In genomic region chrX:141212802-141213201, GRCm38 (mm10) we compare ENCODE assay signal across 9 mouse cellular contexts.
DNase-seq lines count a peak whose midpoint lies in the region; ATAC-seq and TF ChIP-seq lines count a peak whose summit lies in the region.
"Had no signal": no experiment of that assay in that cellular context is flagged by ENCODE, and none has a peak within 500 bp of the region (broad histone marks: within the 10 kb centered on the region; RNA-seq: fewer than 3 reads in every experiment).

No protein-coding gene starts in this region.

- no peak overlapping the region for H3K9ac ChIP-seq in MEL (ENCODE audit: control insufficient read depth, low read depth, low read length, poor library complexity, severe bottlenecking)
- no peak overlapping the region for H3K9ac ChIP-seq in neural tube, embryonic 12.5 days

- no peak for TF ChIP-seq EP300 in MEL (IDR thresholded peaks at IDR 0.05; ENCODE audit: low read depth in 1 of 2, low read length in 2 of 2)

- H3K4me3 ChIP-seq in MEL (ENCODE audit: control insufficient read depth in 1 of 2, insufficient read depth in 1 of 2, low read depth in 2 of 2, low read length in 2 of 2): no peak overlapping the region
- no peak overlapping the region for H3K4me3 ChIP-seq in neural tube, embryonic 12.5 days

- no peak overlapping the region for H3K27ac ChIP-seq in MEL (ENCODE audit: control insufficient read depth, low read depth, low read length)
- no peak overlapping the region for H3K27ac ChIP-seq in neural tube, embryonic 12.5 days
- H3K27ac ChIP-seq: macrophage had no signal

- H3K36me3 ChIP-seq in MEL (ENCODE audit: control insufficient read depth in 1 of 2, insufficient read depth in 2 of 2, low read length in 2 of 2): no peaks in the 10 kb centered on the region
- no peaks in the 10 kb centered on the region for H3K36me3 ChIP-seq in neural tube, embryonic 12.5 days

- peak; percentile 83 for ATAC-seq in common myeloid progenitor, adult 5-6 weeks (replicated peaks; ENCODE audit: low read depth, poor library complexity, severe bottlenecking)
- ATAC-seq in granulocyte monocyte progenitor cell, adult 5-6 weeks (replicated peaks; ENCODE audit: poor library complexity, severe bottlenecking): peak; percentile 56; the same call in 1 of the 2 replicates
- 0 out of 2 replicates have a peak, but pooled peaks have one; percentile 58 for ATAC-seq in neural tube, embryonic 12.5 days (ENCODE audit: low FRiP score, low read depth)

- intact Hi-C loops in heart, postnatal 25 days (cut with DNase I): loop anchor here (10.0 kb wide), 1 partner anchor 882 kb away; no protein-coding TSS in a partner anchor
- intact Hi-C loops in left cerebral cortex, postnatal 10 days (cut with DNase I): loop anchor here (10.0 kb wide), 1 partner anchor 972 kb away; no protein-coding TSS in a partner anchor

- no peaks in the 10 kb centered on the region for H3K79me2 ChIP-seq in MEL (ENCODE audit: control insufficient read depth, insufficient read depth, low read length, poor library complexity)

- peak; percentile 19 for DNase-seq in heart, adult 8-10 months (ENCODE audit: low spot score)
- no peak for DNase-seq in heart, postnatal 25 days (ENCODE audit: low spot score)
- peak; percentile 44 for DNase-seq in MEL (ENCODE audit: low read depth, low spot score)
- DNase-seq in left cerebral cortex, postnatal 10 days (ENCODE audit: extremely low spot score in 1 of 2, low spot score in 2 of 2): peak; percentile 13 to 20
- DNase-seq in spleen, postnatal 14 days (ENCODE audit: low spot score in 2 of 2): no peak

- no peaks in the 10 kb centered on the region for H3K4me1 ChIP-seq in MEL (ENCODE audit: control insufficient read depth in 1 of 2, insufficient read depth in 2 of 2, low read length in 2 of 2)
- no peaks in the 10 kb centered on the region for H3K4me1 ChIP-seq in neural tube, embryonic 12.5 days

- H3K4me2 ChIP-seq in neural tube, embryonic 12.5 days (replicated peaks): no peak overlapping the region

- TF ChIP-seq CTCF in MEL (IDR thresholded peaks at IDR 0.05 in 2 of 3, conservative IDR thresholded peaks at IDR 0.05 in 1 of 3; ENCODE audit: control insufficient read depth in 1 of 3, insufficient read depth in 1 of 3, low read depth in 2 of 3, low read length in 3 of 3, poor library complexity in 1 of 3, severe bottlenecking in 1 of 3): peak in 2 of 3 experiments; percentile 37 to 63; a peak in 3 of 6 replicates

- no peak for TF ChIP-seq POLR2A in MEL (IDR thresholded peaks at IDR 0.05; ENCODE audit: control insufficient read depth in 1 of 2, insufficient read depth in 1 of 2, low read depth in 1 of 2, low read length in 2 of 2, poor library complexity in 1 of 2)

- peak; percentile 63 for TF ChIP-seq RAD21 in MEL (IDR thresholded peaks at IDR 0.05; ENCODE audit: low read depth, low read length)

- no peaks in the 10 kb centered on the region for H3K9me3 ChIP-seq in MEL (replicated peaks; ENCODE audit: insufficient read depth, low read length)
- no peaks in the 10 kb centered on the region for H3K9me3 ChIP-seq in neural tube, embryonic 12.5 days

- no peaks in the 10 kb centered on the region; a peak in 2 of 4 replicates for H3K27me3 ChIP-seq in MEL (ENCODE audit: control insufficient read depth in 1 of 2, insufficient read depth in 2 of 2, low read length in 2 of 2)
- H3K27me3 ChIP-seq in neural tube, embryonic 12.5 days (replicated peaks): peaks cover 8% of the 10 kb centered on the region; the same call in 1 of the 2 replicates

- WGBS in neural tube, embryonic 12.5 days: 39% methylated on average over 5 of the region's 5 CpGs

TF ChIP-seq in MEL, 35 proteins besides CTCF, POLR2A, EP300 and RAD21:
- TF ChIP-seq RCOR1 (IDR thresholded peaks at IDR 0.05; ENCODE audit: low read depth, low read length): no peak
- TF ChIP-seq SMC3 (IDR thresholded peaks at IDR 0.05; ENCODE audit: low read depth, low read length): peak; percentile 43
- TF ChIP-seq MYB (IDR thresholded peaks at IDR 0.05; ENCODE audit: low read depth, low read length): no peak
- no peak for TF ChIP-seq ETS1 (IDR thresholded peaks at IDR 0.05; ENCODE audit: low read depth, low read length)
- TF ChIP-seq NELFE (IDR thresholded peaks at IDR 0.05; ENCODE audit: low read depth, low read length): no peak
- no peak for TF ChIP-seq ZKSCAN1 (IDR thresholded peaks at IDR 0.05; ENCODE audit: low read depth, low read length)
- TF ChIP-seq ZC3H11A (IDR thresholded peaks at IDR 0.05; ENCODE audit: low read depth, low read length): no peak
- no peak for TF ChIP-seq POLR2AphosphoS2 (IDR thresholded peaks at IDR 0.05; ENCODE audit: low read length)
TF ChIP-seq in MEL: peak in this region for 1.

Comparison
In these comparisons a context has a peak if more than half of its experiments do, and no peak if none do; other contexts are left out.
1. DNase-seq: peak in heart, adult 8-10 months (single experiment), MEL (single experiment) and left cerebral cortex, postnatal 10 days (2 of 2); none in heart, postnatal 25 days (single experiment) and spleen, postnatal 14 days (0 of 2).
2. Peak in every context shown above with its lines, with median percentiles within 50 percentile points of each other: ATAC-seq.